Mouse (Mus musculus) midbrain, postnatal 0 days (tissue): ENCODE data around the gene Tedc2. TPM values are rescaled to one million over a fixed set of nuclear protein-coding genes. Genes with fewer than 3 reads are reported as not detected.

Source experiments
- ATAC-seq: fragments of 200-750 bp; cut with Nextera tagmentation; 2 replicates; pipeline ENCODE4 v1.8.0; 2017; ENCODE audit warnings: moderate number of reproducible peaks, mild to moderate bottlenecking, moderate TSS enrichment, moderate library complexity; ENCODE audit not compliant: low FRiP score
- DNase-seq: peaks from one replicate; pipeline ENCODE4 v3.0.0-alpha.2; 2015; ENCODE audit warnings: low spot score
- H3K27ac ChIP-seq: fragments of 300-500 bp; sonication (generic); 2 replicates; pipeline ENCODE4 v1.5.1; 2014; ENCODE audit warnings: low read depth, mild to moderate bottlenecking, low read length, mixed read lengths
- H3K27me3 ChIP-seq: fragments of 300-500 bp; sonication (generic); 2 replicates; pipeline ENCODE4 v1.6.1; 2014; ENCODE audit warnings: low read length, control low read depth, mixed read lengths; ENCODE audit not compliant: insufficient read depth
- H3K36me3 ChIP-seq: fragments of 300-500 bp; sonication (generic); 2 replicates; pipeline ENCODE4 v1.6.1; 2014; ENCODE audit warnings: low read length, control low read depth, mixed read lengths; ENCODE audit not compliant: insufficient read depth
- H3K4me1 ChIP-seq: fragments of 300-500 bp; sonication (generic); 2 replicates; pipeline ENCODE4 v1.6.1; 2014; ENCODE audit warnings: mild to moderate bottlenecking, control low read depth, antibody characterized with exemption, low read length, mixed read lengths; ENCODE audit not compliant: insufficient read depth
- H3K4me2 ChIP-seq: fragments of 300-500 bp; sonication (generic); 2 replicates; pipeline ENCODE4 v1.6.1; 2014; ENCODE audit warnings: low read depth, mild to moderate bottlenecking, low read length, mixed read lengths; ENCODE audit not compliant: poor library complexity, severe bottlenecking
- H3K4me3 ChIP-seq: fragments of 300-500 bp; sonication (generic); 2 replicates; pipeline ENCODE4 v1.5.1; 2014; ENCODE audit warnings: low read depth, mild to moderate bottlenecking, low read length, moderate library complexity
- H3K9ac ChIP-seq: fragments of 300-500 bp; sonication (generic); replicated peaks from 2 replicates; pipeline ENCODE4 v1.6.1; 2014; ENCODE audit warnings: mild to moderate bottlenecking, low read length, moderate library complexity, mixed read lengths; ENCODE audit not compliant: poor library complexity, severe bottlenecking
- H3K9me3 ChIP-seq: fragments of 300-500 bp; sonication (generic); 2 replicates; pipeline ENCODE4 v1.6.1; 2016; ENCODE audit warnings: low read length, control low read depth
- CTCF ChIP-seq: IDR thresholded peaks from 2 replicates; pipeline ENCODE4 v1.5.1; 2016; ENCODE audit warnings: antibody characterized with exemption, mild to moderate bottlenecking
- WGBS: fragments of 180-500 bp; shearing (Covaris S2); extraction: QIAGEN DNeasy Blood & Tissue Kit; methylation state at CpG from one replicate; pipeline ENCODE4 v1.1.7; 2014; 5-methylcytosine and 5-hydroxymethylcytosine counted together
- polyA plus RNA-seq: library from polyadenylated mRNA; unstranded; fragments of >200 nt; fragmentation: Nextera tagmentation; extraction: Ambion mirVana; gene quantifications from 2 replicates; pipeline ENCODE4 v1.2.1, GENCODE M21; 2015
- total RNA-seq: library from RNA; depleted of rRNA; stranded (reverse); fragments of >200 nt; gene quantifications from 2 replicates; pipeline ENCODE4 v1.2.3, GENCODE M21; 2014

Tedc2 gene
- total and polyA plus RNA-seq, 2 experiments from 2014 or later = 9.0 to 17.9 TPM

DNA sequence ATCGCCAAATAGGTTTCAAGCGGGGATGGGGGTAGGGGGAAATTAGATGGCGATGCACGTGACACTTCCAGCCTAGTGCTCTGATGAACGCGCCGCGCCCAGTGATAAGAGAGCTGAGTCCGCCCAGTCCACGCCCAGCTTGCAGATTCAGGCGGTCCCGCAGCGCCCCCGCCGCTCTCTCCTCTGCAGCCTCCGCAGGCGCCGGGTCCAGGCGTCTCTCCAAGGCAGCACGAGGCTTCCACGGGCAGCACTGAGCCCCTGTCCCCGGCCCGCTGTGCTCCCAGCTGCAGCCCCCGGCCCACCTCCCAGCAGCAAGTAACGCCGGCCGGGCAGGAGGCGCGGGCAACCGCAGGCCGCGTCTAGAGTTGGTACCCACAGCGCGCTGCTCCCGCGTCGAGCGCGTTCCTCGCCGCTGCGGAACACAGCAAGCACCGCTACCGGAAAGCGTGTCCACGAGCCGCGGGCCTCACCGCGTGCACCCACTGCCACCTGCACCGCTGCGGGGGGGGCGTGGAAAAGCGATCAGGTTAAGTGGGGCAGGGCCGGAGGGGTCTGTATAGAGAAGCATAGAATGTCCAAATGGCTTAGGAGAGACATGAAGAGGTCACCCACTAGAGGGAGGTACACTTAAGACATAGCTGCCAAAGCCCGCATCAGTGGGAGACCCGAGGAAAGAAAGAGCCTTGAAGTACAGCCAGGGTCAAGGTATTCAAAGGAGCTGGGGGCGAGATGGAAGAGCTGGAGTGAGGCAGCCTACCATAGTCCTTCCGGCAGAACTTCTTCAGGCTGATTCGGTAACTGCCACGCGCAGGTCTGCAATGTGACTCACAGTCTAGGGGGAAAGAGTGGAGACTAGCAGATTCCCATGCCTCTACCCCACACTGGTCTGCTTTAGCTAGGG, 13.9 kb downstream of the Tedc2 start:
- H3K4me1 ChIP-seq = peaks cover 65% of the 10 kb centered on the region
- no peaks in the 10 kb centered on the region for H3K9me3 ChIP-seq
- H3K27me3 ChIP-seq = no peaks in the 10 kb centered on the region
- peak; percentile 56 for TF ChIP-seq CTCF
- peak; percentile 7; the same call in 1 of the 2 replicates for ATAC-seq
- peak overlapping the region; percentile 83 for H3K9ac ChIP-seq
- H3K4me2 ChIP-seq = peak overlapping the region; percentile 79
- 0 out of 2 replicates have a peak, but pooled peaks cover under 1% of the 10 kb centered on the region for H3K36me3 ChIP-seq
- peak; percentile 77 for DNase-seq
- 5% methylated on average over 61 of the region's 62 CpGs for WGBS
- peak overlapping the region; percentile 67 for H3K27ac ChIP-seq
- H3K4me3 ChIP-seq = peak overlapping the region; percentile 69

DNA sequence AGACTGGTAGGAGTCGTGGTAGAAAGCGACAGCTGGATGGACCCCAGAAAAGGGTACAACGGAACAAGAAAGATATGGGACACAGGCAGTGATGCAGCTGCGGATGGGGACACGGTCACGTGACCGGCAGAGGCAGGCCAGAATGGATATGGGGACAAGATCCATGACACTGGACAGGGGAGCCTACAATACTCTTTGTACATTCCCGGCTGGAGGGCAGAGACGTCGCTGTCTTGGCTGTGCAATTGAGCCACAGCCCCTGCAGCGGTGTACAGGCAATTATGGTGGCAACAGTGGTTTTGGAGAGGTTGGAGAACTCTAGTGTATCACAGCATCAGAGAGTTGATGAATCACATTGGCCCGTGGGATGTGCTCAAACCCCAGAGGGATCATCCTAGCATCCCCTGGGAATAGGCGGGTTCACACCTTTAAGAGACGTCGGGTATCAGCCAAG, 14.7 kb downstream of the Tedc2 start:
- TF ChIP-seq CTCF = no peak
- Histone ChIP-seq H3K36me3 (0 out of 2 replicates have a peak, but pooled peaks cover 3% of the 10 kb centered on the region), H3K4me1 (peaks cover 60% of the 10 kb centered on the region), H3K27me3 (no peaks in the 10 kb centered on the region), H3K4me2 (peak overlapping the region; percentile 79), H3K4me3 (peak overlapping the region; percentile 69), H3K9me3 (no peaks in the 10 kb centered on the region), H3K9ac (peak overlapping the region; percentile 83), H3K27ac (peak overlapping the region; percentile 66)
- peak; percentile 10; the same call in 1 of the 2 replicates for ATAC-seq
- DNase-seq = peak; percentile 38
- WGBS = 4% methylated on average over 15 of the region's 15 CpGs

DNA sequence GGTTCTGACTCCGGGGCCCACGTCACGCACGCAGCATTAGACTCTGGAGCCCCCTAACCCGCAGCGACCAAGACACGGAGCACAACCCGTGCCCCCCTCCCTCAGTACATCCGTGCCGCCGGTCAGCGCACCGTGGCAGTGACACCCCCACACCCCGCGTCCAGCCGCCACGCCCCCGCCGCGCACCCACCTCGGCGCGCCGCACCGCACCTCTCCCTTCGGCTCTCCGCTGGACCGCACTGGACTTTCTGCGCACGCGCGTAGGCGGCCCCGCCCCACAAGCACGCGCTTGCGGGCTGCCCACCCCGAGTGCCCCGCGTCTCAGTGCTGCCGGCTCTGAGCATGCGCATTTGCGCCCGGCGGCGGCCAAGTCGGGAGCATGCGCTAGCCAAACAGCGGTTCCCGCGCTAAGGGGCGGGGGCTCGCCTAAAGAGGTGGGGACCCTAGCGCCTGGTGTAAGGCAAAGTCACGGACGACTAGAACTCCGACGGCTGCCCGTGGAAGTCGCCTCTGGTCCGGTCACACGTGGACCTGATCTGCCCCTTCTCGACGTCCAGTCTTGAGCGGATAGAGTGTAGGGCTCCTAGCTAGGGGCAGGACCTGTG, 15.3 kb downstream of the Tedc2 start, which contains the start of gene Tbc1d24:
Gene Tbc1d24 (minus strand): TSS at position 279 of the 605 bp plus-strand sequence.
- DNase-seq (peak; percentile 95), ATAC-seq (peak; percentile 77)
- Histone ChIP-seq H3K27me3 (no peaks in the 10 kb centered on the region), H3K27ac (peak within 1 kb of the TSS; percentile 77), H3K9ac (peak within 1 kb of the TSS; percentile 83), H3K9me3 (no peaks in the 10 kb centered on the region), H3K4me1 (peaks cover 56% of the 10 kb centered on the region), H3K4me2 (peak within 1 kb of the TSS; percentile 79), H3K36me3 (0 out of 2 replicates have a peak, but pooled peaks cover 3% of the 10 kb centered on the region), H3K4me3 (peak within 1 kb of the TSS; percentile 69)
- under 1% methylated on average over 50 of the region's 65 CpGs for WGBS
- TF ChIP-seq CTCF = no peak

DNA sequence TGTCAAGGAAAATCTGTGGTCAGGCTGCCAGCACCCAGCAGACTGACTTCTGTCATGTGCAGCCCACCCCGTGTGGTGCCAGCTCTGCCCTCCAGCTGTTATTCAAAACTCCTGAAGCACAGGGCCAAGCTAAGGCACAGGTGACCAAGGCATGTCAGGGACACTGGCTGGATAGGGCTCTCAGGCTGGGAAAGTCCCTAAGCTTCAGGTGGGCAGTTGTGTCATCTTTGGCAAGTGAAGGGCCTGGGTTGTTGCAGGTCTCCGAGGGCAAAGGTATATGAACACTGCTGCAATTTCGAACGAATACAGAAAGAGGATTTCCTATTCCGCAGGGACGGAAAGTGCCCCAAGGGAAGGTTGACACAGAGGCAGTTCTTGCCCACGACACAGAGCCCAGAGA, 15.8 kb downstream of the Tedc2 start:
- WGBS = 3% methylated on average over 7 of the region's 7 CpGs

DNA sequence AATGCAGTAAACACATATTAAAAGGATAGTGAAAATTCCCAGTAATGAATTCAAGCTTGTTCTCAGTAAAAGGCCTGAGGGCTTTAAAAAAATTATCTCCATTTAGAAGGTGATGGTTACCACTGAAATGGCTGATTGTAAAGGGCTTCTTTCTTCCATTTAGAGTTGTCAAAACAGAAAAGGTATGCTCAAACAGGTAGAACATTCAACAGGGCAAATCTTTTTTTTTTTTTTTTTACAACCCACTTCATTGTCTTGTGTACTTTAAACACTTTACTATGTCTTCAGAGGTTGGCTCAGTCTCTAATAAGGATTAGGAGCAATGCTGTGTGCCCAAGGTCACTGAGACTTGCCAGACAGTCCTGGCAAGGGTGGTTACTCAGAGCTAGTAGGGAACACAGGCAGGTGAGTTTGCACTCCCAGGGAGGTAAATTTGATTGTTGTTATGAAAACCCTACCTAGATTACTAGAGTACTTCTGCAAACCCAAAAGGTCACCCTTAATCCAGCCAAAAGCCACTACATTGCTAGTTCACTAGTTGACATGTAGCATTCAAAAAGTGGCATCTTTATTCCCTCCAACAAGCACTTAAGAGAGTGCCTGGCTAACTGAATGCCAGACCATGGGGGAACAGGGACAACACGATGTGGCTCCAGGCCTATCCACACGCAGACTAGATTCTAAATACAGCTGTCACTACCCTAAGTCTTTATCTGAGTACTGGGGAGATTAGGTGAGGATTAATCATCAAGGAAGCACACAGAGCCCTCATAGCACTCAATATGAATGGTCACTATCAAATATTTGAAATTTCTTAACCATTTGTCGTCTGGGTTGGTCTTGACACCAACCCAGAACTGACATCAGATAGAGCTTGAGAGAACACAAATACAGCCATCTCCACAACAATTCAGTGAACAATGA, 16.8 kb downstream of the Tedc2 start:
- TF ChIP-seq CTCF = no peak
- H3K4me1 ChIP-seq = peaks cover 53% of the 10 kb centered on the region
- DNase-seq = no peak
- H3K36me3 ChIP-seq = 0 out of 2 replicates have a peak, but pooled peaks cover 3% of the 10 kb centered on the region
- no peak overlapping the region for H3K27ac ChIP-seq
- no peak for ATAC-seq
- H3K27me3 ChIP-seq = no peaks in the 10 kb centered on the region
- peak overlapping the region; percentile 79 for H3K4me2 ChIP-seq
- H3K9me3 ChIP-seq = no peaks in the 10 kb centered on the region
- 59% methylated on average over 3 of the region's 3 CpGs for WGBS
- peak overlapping the region; percentile 69 for H3K4me3 ChIP-seq
- H3K9ac ChIP-seq = no peak overlapping the region

More for the DNA sequence above, 15.8 kb downstream of the Tedc2 start:
- peak overlapping the region; percentile 77 for H3K27ac ChIP-seq
- H3K4me2 ChIP-seq = peak overlapping the region; percentile 79
- DNase-seq (no peak), ATAC-seq (no peak)
- no peaks in the 10 kb centered on the region for H3K27me3 ChIP-seq
- no peaks in the 10 kb centered on the region for H3K9me3 ChIP-seq
- peak overlapping the region; percentile 83 for H3K9ac ChIP-seq
- 0 out of 2 replicates have a peak, but pooled peaks cover 3% of the 10 kb centered on the region for H3K36me3 ChIP-seq
- H3K4me3 ChIP-seq = peak overlapping the region; percentile 69
- peaks cover 59% of the 10 kb centered on the region for H3K4me1 ChIP-seq
- TF ChIP-seq CTCF = no peak
